Mouse (Mus musculus): ENCODE data around the gene Fam69b. TPM values are rescaled to one million over a fixed set of nuclear protein-coding genes. Genes with fewer than 3 reads are reported as not detected.

The Fam69b gene
- polyA plus RNA-seq, 1 experiment, result 12.2 TPM

DNA sequence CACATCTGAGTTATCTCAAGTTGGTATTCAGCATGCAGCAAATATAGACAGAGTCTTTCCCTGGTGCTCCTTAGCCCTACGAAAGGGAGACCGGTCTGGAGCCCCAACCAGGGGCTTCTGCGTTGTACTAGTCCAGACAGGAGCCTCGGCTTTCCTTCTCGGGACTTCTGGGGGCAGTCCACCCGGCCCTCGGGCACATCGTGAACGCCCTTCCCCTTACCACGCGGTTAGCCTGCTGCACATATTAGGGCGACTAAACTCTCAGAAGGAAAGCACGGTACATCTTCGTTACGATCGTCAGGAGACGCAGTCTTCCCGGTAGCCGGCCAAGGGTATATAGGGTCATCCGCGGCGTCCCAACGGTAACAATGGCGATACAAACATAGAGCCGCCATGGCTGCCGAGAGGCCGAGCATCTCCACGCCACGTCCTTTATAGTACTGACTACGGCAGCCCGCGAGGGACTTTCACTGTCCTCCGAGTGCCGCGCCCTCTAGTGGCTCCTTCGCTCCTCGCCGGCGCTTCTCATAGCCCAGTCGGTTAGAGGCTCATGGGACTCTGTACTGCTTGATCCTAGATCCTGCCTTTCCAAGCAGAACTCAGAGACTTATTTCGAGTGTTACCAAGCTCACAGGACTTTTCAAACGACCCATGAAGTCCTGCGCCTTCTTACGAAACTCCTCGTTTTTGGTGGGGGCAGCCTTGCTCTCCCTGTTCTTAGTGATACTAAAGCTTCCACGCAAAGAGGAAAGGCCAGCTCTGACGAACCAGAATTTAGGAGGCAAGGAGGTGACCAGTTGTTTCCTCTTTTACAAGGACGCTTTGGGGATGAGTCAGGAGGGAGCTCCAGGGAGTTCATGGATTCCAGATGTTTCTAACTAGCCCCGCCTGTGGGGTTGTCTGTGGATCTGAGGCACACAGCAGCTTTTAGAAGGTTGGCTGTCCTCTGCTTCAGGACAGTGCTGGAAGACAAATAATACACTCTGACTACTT lies 11.9 kb downstream of the Fam69b start:
- H3K4me3 ChIP-seq (ENCODE audit: insufficient read depth, low read depth, low read length), result peak overlapping the region; percentile 78
- TF ChIP-seq CTCF (conservative IDR thresholded peaks at IDR 0.05; ENCODE audit: insufficient read depth, insufficient read length, low read depth, low read length) (peak; percentile 92), POLR2A (IDR thresholded peaks at IDR 0.05; ENCODE audit: low read depth, low read length) (peak; percentile 96)
- 5% methylated on average over 49 of the region's 49 CpGs for whole genome bisulfite sequencing
- H3K27me3 ChIP-seq (replicated peaks; ENCODE audit: control insufficient read depth, insufficient read depth, low read length), result no peaks in the 10 kb centered on the region
- peak overlapping the region; percentile 45 for H3K27ac ChIP-seq (ENCODE audit: insufficient read depth, low read depth, low read length)
- peak; percentile 98 for DNase-seq
- no peaks in the 10 kb centered on the region for H3K36me3 ChIP-seq (ENCODE audit: control insufficient read depth, insufficient read depth, low read length)
- H3K4me1 ChIP-seq (ENCODE audit: control insufficient read depth, insufficient read depth, low read length), result peaks cover 13% of the 10 kb centered on the region; the same call in 1 of the 2 replicates

- WGBS, result 83% methylated on average over 7 of the region's 7 CpGs
- no peak overlapping the region for H3K27ac ChIP-seq (ENCODE audit: insufficient read depth, low read depth, low read length)
- peaks cover 13% of the 10 kb centered on the region; the same call in 1 of the 2 replicates for H3K4me1 ChIP-seq (ENCODE audit: control insufficient read depth, insufficient read depth, low read length)
- no peak for TF ChIP-seq CTCF (conservative IDR thresholded peaks at IDR 0.05; ENCODE audit: insufficient read depth, insufficient read length, low read depth, low read length)
- TF ChIP-seq POLR2A (IDR thresholded peaks at IDR 0.05; ENCODE audit: low read depth, low read length), result no peak
- no peak overlapping the region for H3K4me3 ChIP-seq (ENCODE audit: insufficient read depth, low read depth, low read length)
- no peaks in the 10 kb centered on the region for H3K27me3 ChIP-seq (replicated peaks; ENCODE audit: control insufficient read depth, insufficient read depth, low read length)
- DNase-seq, result no peak
- H3K36me3 ChIP-seq (ENCODE audit: control insufficient read depth, insufficient read depth, low read length), result no peaks in the 10 kb centered on the region
These were observed 12.9 kb downstream of the Fam69b start for GRCm38 (mm10) chr2:26641006-26641647.

- H3K27ac ChIP-seq (ENCODE audit: insufficient read depth, low read depth, low read length), result no peak overlapping the region
- H3K4me1 ChIP-seq (ENCODE audit: control insufficient read depth, insufficient read depth, low read length), result peaks cover 4% of the 10 kb centered on the region; the same call in 1 of the 2 replicates
- WGBS, result 56% methylated on average over 2 of the region's 2 CpGs
- H3K27me3 ChIP-seq (replicated peaks; ENCODE audit: control insufficient read depth, insufficient read depth, low read length), result no peaks in the 10 kb centered on the region
- no peak for TF ChIP-seq POLR2A (IDR thresholded peaks at IDR 0.05; ENCODE audit: low read depth, low read length)
- TF ChIP-seq CTCF (conservative IDR thresholded peaks at IDR 0.05; ENCODE audit: insufficient read depth, insufficient read length, low read depth, low read length), result peak; percentile 43
- no peak overlapping the region for H3K4me3 ChIP-seq (ENCODE audit: insufficient read depth, low read depth, low read length)
- H3K36me3 ChIP-seq (ENCODE audit: control insufficient read depth, insufficient read depth, low read length), result no peaks in the 10 kb centered on the region
- DNase-seq, result peak; percentile 31
These were observed 15.7 kb downstream of the Fam69b start for GRCm38 (mm10) chr2:26643942-26644341.

DNA sequence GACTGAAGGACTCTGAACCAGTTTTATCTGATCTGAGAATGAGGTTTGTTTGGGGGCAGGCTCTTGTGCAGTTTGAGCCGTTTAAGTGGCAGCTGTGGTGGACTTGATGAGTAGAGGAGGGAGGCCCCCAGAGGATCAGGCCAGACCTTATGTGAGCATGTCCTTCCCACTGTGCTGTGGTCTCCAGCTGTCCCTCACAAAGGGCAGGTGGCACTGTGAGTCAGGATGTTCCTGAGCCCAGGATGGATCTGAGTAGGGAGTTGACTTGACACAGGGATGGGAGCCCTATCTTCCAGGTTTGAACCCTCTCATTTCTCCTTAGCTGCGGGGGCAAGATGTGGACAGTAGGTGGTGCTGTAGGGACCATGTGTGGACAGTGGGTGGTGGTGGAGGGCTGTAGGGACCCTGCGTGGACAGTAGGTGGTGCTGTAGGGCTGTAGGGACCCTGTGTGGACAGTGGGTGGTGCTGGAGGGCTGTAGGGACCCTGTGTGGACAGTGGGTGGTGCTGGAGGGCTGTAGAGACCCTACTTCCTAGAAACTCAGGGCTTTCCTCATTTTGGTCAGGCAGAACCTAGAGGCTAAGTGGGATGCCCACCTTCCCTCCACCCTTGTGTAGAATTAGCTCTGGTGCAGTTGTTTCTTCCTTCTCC lies 18.5 kb downstream of the Fam69b start:
- WGBS, result 14% methylated on average over 3 of the region's 3 CpGs

DNA sequence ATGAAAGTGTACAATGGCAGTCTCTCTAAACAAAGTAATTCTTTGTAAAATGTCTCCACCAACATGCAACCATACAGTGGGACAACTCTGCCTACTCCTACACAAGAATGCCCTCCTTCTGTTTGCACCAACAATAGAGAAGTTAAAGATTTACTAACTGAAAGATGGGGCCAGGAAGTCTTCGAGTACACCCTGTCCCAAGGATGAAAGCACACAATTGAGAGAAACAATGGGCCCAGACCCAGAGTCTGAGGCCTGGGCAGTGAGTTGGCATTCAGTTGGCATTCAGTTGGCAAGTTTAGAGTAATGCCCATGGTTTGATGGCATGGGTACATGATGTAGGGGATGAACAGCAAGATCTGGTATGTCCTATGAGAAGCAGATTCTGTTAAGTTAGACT lies 26.4 kb downstream of the Fam69b start:
- Histone ChIP-seq H3K27me3 (replicated peaks; ENCODE audit: control insufficient read depth, insufficient read depth, low read length) (no peaks in the 10 kb centered on the region), H3K36me3 (ENCODE audit: control insufficient read depth, insufficient read depth, low read length) (no peaks in the 10 kb centered on the region), H3K4me1 (ENCODE audit: control insufficient read depth, insufficient read depth, low read length) (no peaks in the 10 kb centered on the region), H3K27ac (ENCODE audit: insufficient read depth, low read depth, low read length) (no peak overlapping the region), H3K4me3 (ENCODE audit: insufficient read depth, low read depth, low read length) (no peak overlapping the region)
- TF ChIP-seq CTCF (conservative IDR thresholded peaks at IDR 0.05; ENCODE audit: insufficient read depth, insufficient read length, low read depth, low read length) (no peak), POLR2A (IDR thresholded peaks at IDR 0.05; ENCODE audit: low read depth, low read length) (no peak)
- DNase-seq, result no peak
- 20% methylated on average over 1 of the region's 1 CpGs for WGBS

More for the DNA sequence above, 18.5 kb downstream of the Fam69b start:
- Histone ChIP-seq H3K27me3 (replicated peaks; ENCODE audit: control insufficient read depth, insufficient read depth, low read length) (no peaks in the 10 kb centered on the region), H3K4me3 (ENCODE audit: insufficient read depth, low read depth, low read length) (no peak overlapping the region), H3K36me3 (ENCODE audit: control insufficient read depth, insufficient read depth, low read length) (no peaks in the 10 kb centered on the region), H3K27ac (ENCODE audit: insufficient read depth, low read depth, low read length) (no peak overlapping the region), H3K4me1 (ENCODE audit: control insufficient read depth, insufficient read depth, low read length) (no peaks in the 10 kb centered on the region)
- peak; percentile 85 for DNase-seq
- TF ChIP-seq POLR2A (IDR thresholded peaks at IDR 0.05; ENCODE audit: low read depth, low read length) (no peak), CTCF (conservative IDR thresholded peaks at IDR 0.05; ENCODE audit: insufficient read depth, insufficient read length, low read depth, low read length) (peak; percentile 99)

GRCm38 (mm10) chr2:26657426-26657825 lies 29.2 kb downstream of the Fam69b start:
- H3K4me1 ChIP-seq (ENCODE audit: control insufficient read depth, insufficient read depth, low read length), result no peaks in the 10 kb centered on the region
- 92% methylated on average over 2 of the region's 2 CpGs for WGBS
- H3K4me3 ChIP-seq (ENCODE audit: insufficient read depth, low read depth, low read length), result no peak overlapping the region
- no peaks in the 10 kb centered on the region; the same call in 1 of the 2 replicates for H3K27me3 ChIP-seq (replicated peaks; ENCODE audit: control insufficient read depth, insufficient read depth, low read length)
- DNase-seq, result no peak
- no peaks in the 10 kb centered on the region for H3K36me3 ChIP-seq (ENCODE audit: control insufficient read depth, insufficient read depth, low read length)
- no peak for TF ChIP-seq CTCF (conservative IDR thresholded peaks at IDR 0.05; ENCODE audit: insufficient read depth, insufficient read length, low read depth, low read length)
- TF ChIP-seq POLR2A (IDR thresholded peaks at IDR 0.05; ENCODE audit: low read depth, low read length), result no peak
- H3K27ac ChIP-seq (ENCODE audit: insufficient read depth, low read depth, low read length), result no peak overlapping the region

All from kidney, adult 2 months (tissue).